In the genomic region with DNA sequence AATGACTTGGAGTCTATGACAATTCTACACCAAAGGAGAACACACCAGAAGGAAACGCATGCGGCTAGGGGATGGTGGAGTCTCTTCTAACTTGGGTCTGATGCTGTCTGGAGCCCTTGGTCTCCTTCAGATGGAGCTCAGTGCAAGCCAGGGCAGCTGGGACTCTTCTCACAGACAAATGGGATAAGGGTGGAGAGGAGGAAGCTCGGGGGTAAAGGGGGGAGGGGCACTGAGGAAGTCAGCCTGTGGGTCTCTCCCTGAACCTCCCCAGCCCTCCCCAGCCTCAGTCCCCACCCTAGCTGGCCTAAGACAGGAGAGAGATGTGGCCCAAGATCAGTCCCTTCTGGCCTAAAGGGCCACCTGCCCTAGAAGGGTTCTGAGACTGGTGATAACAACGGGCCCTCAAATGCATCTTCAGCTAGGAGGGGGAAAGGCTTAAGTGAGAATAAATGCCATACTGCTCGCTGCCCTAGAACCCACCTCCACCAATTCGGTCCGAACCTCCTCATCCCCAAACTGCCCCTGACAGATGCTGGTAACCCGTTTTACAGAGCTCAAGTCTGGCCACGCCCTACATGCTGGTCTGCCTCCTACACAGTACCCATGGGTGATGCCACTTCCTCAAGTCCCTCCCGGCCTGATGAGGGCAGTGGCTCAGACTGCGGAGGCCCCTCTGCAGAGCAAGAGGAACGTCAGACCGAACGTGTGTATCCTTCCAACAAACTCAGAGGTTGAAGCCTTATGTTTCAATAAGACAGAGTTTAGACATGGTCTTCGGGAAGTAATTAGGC, we compare ENCODE assay signal across 12 mouse cellular contexts. TPM values are rescaled to one million over a fixed set of nuclear protein-coding genes. Genes with fewer than 3 reads are reported as not detected.
DNase-seq lines count a peak whose midpoint lies in the region; ATAC-seq and TF ChIP-seq lines count a peak whose summit lies in the region.
"Had no signal": no experiment of that assay in that cellular context is flagged by ENCODE, and none has a peak within 500 bp of the region (broad histone marks: within the 10 kb centered on the region; RNA-seq: fewer than 3 reads in every experiment).

No protein-coding gene starts in this region.

- H3K9me3 ChIP-seq in stomach, embryonic 14.5 days (ENCODE audit: control insufficient read depth, low read depth, low read length): no peaks in the 10 kb centered on the region
- H3K9me3 ChIP-seq in stomach, postnatal 0 days (ENCODE audit: control insufficient read depth, low read length): no peaks in the 10 kb centered on the region
- H3K9me3 ChIP-seq in liver, embryonic 16.5 days (replicated peaks; ENCODE audit: control insufficient read depth, low read length): no peaks in the 10 kb centered on the region
- no peaks in the 10 kb centered on the region for H3K9me3 ChIP-seq in stomach, embryonic 15.5 days
- H3K9me3 ChIP-seq: embryonic facial prominence, embryonic 13.5 days; neural tube, embryonic 12.5 days had no signal

- intact Hi-C loops in left cerebral cortex, postnatal 14 days (cut with DNase I): no loop called here

- TF ChIP-seq CTCF in stomach, postnatal 0 days (IDR thresholded peaks at IDR 0.05; ENCODE audit: low read depth): no peak

- no peak overlapping the region for H3K4me3 ChIP-seq in stomach, embryonic 14.5 days (ENCODE audit: low read depth, low read length)
- no peak overlapping the region for H3K4me3 ChIP-seq in stomach, postnatal 0 days (ENCODE audit: low read depth, low read length)
- H3K4me3 ChIP-seq in liver, embryonic 16.5 days (ENCODE audit: low read depth, low read length): no peak overlapping the region
- H3K4me3 ChIP-seq in stomach, embryonic 15.5 days (replicated peaks): no peak overlapping the region
- H3K4me3 ChIP-seq: embryonic facial prominence, embryonic 13.5 days; neural tube, embryonic 12.5 days had no signal

- DNase-seq in heart, adult 11 months: peak; percentile 95
- no peak for DNase-seq in heart, adult 9 months (ENCODE audit: low spot score in 2 of 2)
- DNase-seq in stomach, postnatal 0 days (ENCODE audit: low spot score): no peak
- no peak for DNase-seq in left cerebral cortex, postnatal 14 days (ENCODE audit: low spot score in 2 of 2)
- no peak for DNase-seq in right cerebral cortex, postnatal 25 days
- DNase-seq: kidney, adult 11 months; lung, postnatal 10 days had no signal

- no peak for TF ChIP-seq EP300 in stomach, postnatal 0 days (optimal IDR thresholded peaks at IDR 0.05)

- H3K27ac ChIP-seq in stomach, embryonic 14.5 days (ENCODE audit: low read length): no peak overlapping the region
- no peak overlapping the region for H3K27ac ChIP-seq in stomach, postnatal 0 days (replicated peaks)
- no peak overlapping the region; the same call in 1 of the 2 replicates for H3K27ac ChIP-seq in liver, embryonic 16.5 days (ENCODE audit: low read length)
- no peak overlapping the region for H3K27ac ChIP-seq in stomach, embryonic 15.5 days
- H3K27ac ChIP-seq: embryonic facial prominence, embryonic 13.5 days; neural tube, embryonic 12.5 days had no signal

- WGBS in stomach, embryonic 14.5 days: 70% methylated on average over 15 of the region's 15 CpGs
- WGBS in stomach, postnatal 0 days: 71% methylated on average over 15 of the region's 15 CpGs
- WGBS in liver, embryonic 16.5 days (ENCODE audit: insufficient replicate concordance): 39% methylated on average over 15 of the region's 15 CpGs
- 69% methylated on average over 15 of the region's 15 CpGs for whole genome bisulfite sequencing in stomach, embryonic 15.5 days

- no peaks in the 10 kb centered on the region for H3K27me3 ChIP-seq in stomach, embryonic 14.5 days (ENCODE audit: control insufficient read depth, insufficient read depth, low read length)
- H3K27me3 ChIP-seq in stomach, postnatal 0 days (ENCODE audit: control insufficient read depth, insufficient read depth, low read length): no peaks in the 10 kb centered on the region
- H3K27me3 ChIP-seq in liver, embryonic 16.5 days (ENCODE audit: control insufficient read depth, insufficient read depth, low read depth, low read length): no peaks in the 10 kb centered on the region
- no peaks in the 10 kb centered on the region for H3K27me3 ChIP-seq in stomach, embryonic 15.5 days (replicated peaks)
- H3K27me3 ChIP-seq: embryonic facial prominence, embryonic 13.5 days; neural tube, embryonic 12.5 days had no signal

- peak; percentile 35; the same call in 1 of the 2 replicates for ATAC-seq in stomach, embryonic 14.5 days (ENCODE audit: insufficient number of reproducible peaks, insufficient read depth, low FRiP score, low read depth)
- ATAC-seq in stomach, postnatal 0 days (ENCODE audit: low FRiP score, low TSS enrichment): no peak
- ATAC-seq in liver, embryonic 16.5 days (ENCODE audit: low read depth): peak; percentile 60
- 0 out of 2 replicates have a peak, but pooled peaks have one; percentile 37 for ATAC-seq in stomach, embryonic 15.5 days (ENCODE audit: insufficient read depth, low FRiP score, low read depth)

- no peak overlapping the region for H3K9ac ChIP-seq in stomach, embryonic 14.5 days (replicated peaks; ENCODE audit: low read depth, low read length)
- H3K9ac ChIP-seq in stomach, postnatal 0 days (ENCODE audit: low read length): no peak overlapping the region
- H3K9ac ChIP-seq in liver, embryonic 16.5 days (ENCODE audit: low read depth, low read length): no peak overlapping the region
- no peak overlapping the region for H3K9ac ChIP-seq in stomach, embryonic 15.5 days
- H3K9ac ChIP-seq: embryonic facial prominence, embryonic 13.5 days; neural tube, embryonic 12.5 days had no signal

- H3K36me3 ChIP-seq in stomach, embryonic 14.5 days (ENCODE audit: control insufficient read depth, insufficient read depth, low read length): no peaks in the 10 kb centered on the region
- no peaks in the 10 kb centered on the region for H3K36me3 ChIP-seq in stomach, postnatal 0 days (ENCODE audit: control insufficient read depth, insufficient read depth, low read length)
- no peaks in the 10 kb centered on the region for H3K36me3 ChIP-seq in liver, embryonic 16.5 days (ENCODE audit: control insufficient read depth, insufficient read depth)
- H3K36me3 ChIP-seq in stomach, embryonic 15.5 days: 0 out of 2 replicates have a peak, but pooled peaks cover 3% of the 10 kb centered on the region
- H3K36me3 ChIP-seq: embryonic facial prominence, embryonic 13.5 days; neural tube, embryonic 12.5 days had no signal

- peaks cover 10% of the 10 kb centered on the region; the same call in 1 of the 2 replicates for H3K4me1 ChIP-seq in stomach, embryonic 14.5 days (ENCODE audit: control insufficient read depth, insufficient read depth, low read length)
- peaks cover 3% of the 10 kb centered on the region for H3K4me1 ChIP-seq in stomach, postnatal 0 days (replicated peaks; ENCODE audit: control insufficient read depth, insufficient read depth)
- H3K4me1 ChIP-seq in liver, embryonic 16.5 days (ENCODE audit: control insufficient read depth, low read depth, low read length): peaks cover 13% of the 10 kb centered on the region
- peaks cover 27% of the 10 kb centered on the region for H3K4me1 ChIP-seq in stomach, embryonic 15.5 days

- no peak overlapping the region for H3K4me2 ChIP-seq in stomach, embryonic 14.5 days (replicated peaks; ENCODE audit: low read depth, low read length)
- H3K4me2 ChIP-seq in stomach, postnatal 0 days (replicated peaks; ENCODE audit: low read depth): no peak overlapping the region
- no peak overlapping the region for H3K4me2 ChIP-seq in liver, embryonic 16.5 days (ENCODE audit: low read depth, low read length)
- H3K4me2 ChIP-seq in stomach, embryonic 15.5 days: no peak overlapping the region
- H3K4me2 ChIP-seq: embryonic facial prominence, embryonic 13.5 days; neural tube, embryonic 12.5 days had no signal

RNA-seq across cellular contexts. Expression of gene Itpk1, which starts 14.8 kb away (rescaled TPM):
- polyA plus RNA-seq in stomach, embryonic 14.5 days (2014; fragmentation: Nextera tagmentation; extraction: Ambion mirVana): 15.9 and 17.1 TPM in 2 replicates
- 21.5 and 26.7 TPM in 2 replicates for polyA plus RNA-seq in stomach, postnatal 0 days (2015; fragmentation: Nextera tagmentation; extraction: Ambion mirVana)
- 4.8 and 5.5 TPM in 2 replicates for polyA plus RNA-seq in liver, embryonic 16.5 days (2015; fragmentation: Nextera tagmentation; extraction: Ambion mirVana)
- polyA plus RNA-seq in stomach, embryonic 15.5 days (2015; fragmentation: Nextera tagmentation; extraction: Ambion mirVana): 20.1 and 21.9 TPM in 2 replicates
- 10 to 100 TPM; 74.9 to 76.2 TPM for total RNA-seq in left cerebral cortex, postnatal 14 days (2021)

RNA-seq across cellular contexts. Expression of gene Moap1, which starts 53.5 kb away (rescaled TPM):
- 20.6 and 22.9 TPM in 2 replicates for polyA plus RNA-seq in stomach, embryonic 14.5 days (2014; fragmentation: Nextera tagmentation; extraction: Ambion mirVana)
- 8.1 and 9.5 TPM in 2 replicates for polyA plus RNA-seq in stomach, postnatal 0 days (2015; fragmentation: Nextera tagmentation; extraction: Ambion mirVana)
- polyA plus RNA-seq in liver, embryonic 16.5 days (2015; fragmentation: Nextera tagmentation; extraction: Ambion mirVana): 5.6 and 6.8 TPM in 2 replicates
- polyA plus RNA-seq in stomach, embryonic 15.5 days (2015; fragmentation: Nextera tagmentation; extraction: Ambion mirVana): 20.7 and 25.0 TPM in 2 replicates
- total RNA-seq in left cerebral cortex, postnatal 14 days (2021): 10 to 100 TPM; 37.4 to 38.3 TPM

RNA-seq across cellular contexts. Expression of gene Tmem251, which starts 53.6 kb away (rescaled TPM):
- polyA plus RNA-seq in stomach, embryonic 14.5 days (2014; fragmentation: Nextera tagmentation; extraction: Ambion mirVana): 12.2 and 13.8 TPM in 2 replicates
- polyA plus RNA-seq in stomach, postnatal 0 days (2015; fragmentation: Nextera tagmentation; extraction: Ambion mirVana): 10.5 and 10.9 TPM in 2 replicates
- polyA plus RNA-seq in liver, embryonic 16.5 days (2015; fragmentation: Nextera tagmentation; extraction: Ambion mirVana): 4.6 and 4.7 TPM in 2 replicates
- polyA plus RNA-seq in stomach, embryonic 15.5 days (2015; fragmentation: Nextera tagmentation; extraction: Ambion mirVana): 12.2 and 12.9 TPM in 2 replicates
- 1 to 10 TPM; 4.9 to 5.1 TPM for total RNA-seq in left cerebral cortex, postnatal 14 days (2021)
